Comparison of ENCODE assay signal across 9 mouse cellular contexts in the genomic region with DNA sequence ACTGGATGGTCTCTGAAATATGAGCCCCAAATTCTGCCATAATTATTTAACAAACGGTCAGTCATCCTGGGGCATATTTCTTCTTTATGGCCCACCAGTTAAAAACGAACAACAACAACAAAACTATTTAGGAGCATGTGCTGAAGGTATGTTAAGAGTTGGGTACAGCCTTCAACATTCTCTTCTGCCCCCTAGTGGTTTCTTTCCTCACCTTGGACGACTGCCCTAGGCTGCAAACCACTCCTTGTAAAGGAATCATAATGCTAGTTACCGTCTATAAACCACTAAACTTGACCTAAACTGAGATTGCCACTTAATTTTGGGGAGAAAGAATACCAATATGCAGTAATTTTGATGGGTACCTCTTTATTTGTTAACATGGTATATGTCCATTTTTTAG. TPM values are rescaled to one million over a fixed set of nuclear protein-coding genes. Genes with fewer than 3 reads are reported as not detected.
DNase-seq lines count a peak whose midpoint lies in the region; ATAC-seq lines count a peak whose summit lies in the region.
"Had no signal": no experiment of that assay in that cellular context is flagged by ENCODE, and none has a peak within 500 bp of the region (broad histone marks: within the 10 kb centered on the region; RNA-seq: fewer than 3 reads in every experiment).

No protein-coding gene starts in this region.

- DNase-seq in heart, postnatal 10 days = peak; percentile 12 to 34
- no peak for DNase-seq in midbrain, embryonic 10.5 days (ENCODE audit: low spot score)
- peak; percentile 77 for DNase-seq in embryonic facial prominence, embryonic 11.5 days (ENCODE audit: low spot score)
- no peak for DNase-seq in urinary bladder, postnatal 14 days (ENCODE audit: low spot score)
- DNase-seq in cerebellum, adult 18-20 months = no peak

- no peaks in the 10 kb centered on the region for H3K36me3 ChIP-seq in heart, embryonic 12.5 days
- no peaks in the 10 kb centered on the region for H3K36me3 ChIP-seq in midbrain, embryonic 15.5 days (replicated peaks)
- peaks cover 8% of the 10 kb centered on the region; the same call in 1 of the 2 replicates for H3K36me3 ChIP-seq in midbrain, embryonic 10.5 days
- no peaks in the 10 kb centered on the region for H3K36me3 ChIP-seq in embryonic facial prominence, embryonic 11.5 days (replicated peaks; ENCODE audit: control insufficient read depth, insufficient read depth, low read depth, low read length)
- H3K36me3 ChIP-seq: stomach, embryonic 15.5 days had no signal

- H3K9ac ChIP-seq in heart, embryonic 12.5 days = no peak overlapping the region
- no peak overlapping the region for H3K9ac ChIP-seq in midbrain, embryonic 15.5 days
- H3K9ac ChIP-seq in embryonic facial prominence, embryonic 11.5 days (replicated peaks; ENCODE audit: low read length) = no peak overlapping the region
- H3K9ac ChIP-seq: stomach, embryonic 15.5 days had no signal

- no peak overlapping the region for H3K4me3 ChIP-seq in heart, embryonic 12.5 days
- H3K4me3 ChIP-seq in midbrain, embryonic 15.5 days = no peak overlapping the region
- no peak overlapping the region for H3K4me3 ChIP-seq in midbrain, embryonic 10.5 days
- no peak overlapping the region for H3K4me3 ChIP-seq in embryonic facial prominence, embryonic 11.5 days (ENCODE audit: low read depth, low read length)

- H3K27me3 ChIP-seq in heart, embryonic 12.5 days (replicated peaks) = no peaks in the 10 kb centered on the region
- no peaks in the 10 kb centered on the region for H3K27me3 ChIP-seq in midbrain, embryonic 15.5 days (replicated peaks)
- no peaks in the 10 kb centered on the region for H3K27me3 ChIP-seq in midbrain, embryonic 10.5 days (ENCODE audit: low read depth, poor library complexity, severe bottlenecking)
- no peaks in the 10 kb centered on the region for H3K27me3 ChIP-seq in embryonic facial prominence, embryonic 11.5 days (ENCODE audit: control insufficient read depth, insufficient read depth, low read length)
- H3K27me3 ChIP-seq: stomach, embryonic 15.5 days had no signal

- H3K9me3 ChIP-seq in heart, embryonic 12.5 days (replicated peaks) = peaks cover 23% of the 10 kb centered on the region
- H3K9me3 ChIP-seq in midbrain, embryonic 15.5 days = no peaks in the 10 kb centered on the region
- peaks cover 43% of the 10 kb centered on the region for H3K9me3 ChIP-seq in midbrain, embryonic 10.5 days (replicated peaks)
- H3K9me3 ChIP-seq in embryonic facial prominence, embryonic 11.5 days (replicated peaks; ENCODE audit: control insufficient read depth, low read length) = no peaks in the 10 kb centered on the region
- H3K9me3 ChIP-seq: stomach, embryonic 15.5 days had no signal

- no peak for ATAC-seq in heart, embryonic 12.5 days (ENCODE audit: insufficient number of reproducible peaks, low FRiP score)
- ATAC-seq in midbrain, embryonic 15.5 days (replicated peaks) = no peak
- no peak for ATAC-seq in embryonic facial prominence, embryonic 11.5 days (replicated peaks; ENCODE audit: insufficient number of reproducible peaks, low FRiP score, low TSS enrichment, low read depth)

- 24% methylated on average over 4 of the region's 4 CpGs for WGBS in heart, embryonic 12.5 days
- 35% methylated on average over 4 of the region's 4 CpGs for whole genome bisulfite sequencing in midbrain, embryonic 15.5 days
- 31% methylated on average over 4 of the region's 4 CpGs for WGBS in midbrain, embryonic 10.5 days
- WGBS in embryonic facial prominence, embryonic 11.5 days = 40% methylated on average over 4 of the region's 4 CpGs

- H3K4me1 ChIP-seq in heart, embryonic 12.5 days (replicated peaks) = no peaks in the 10 kb centered on the region
- peaks cover 14% of the 10 kb centered on the region for H3K4me1 ChIP-seq in midbrain, embryonic 15.5 days
- peaks cover 26% of the 10 kb centered on the region for H3K4me1 ChIP-seq in midbrain, embryonic 10.5 days
- no peaks in the 10 kb centered on the region for H3K4me1 ChIP-seq in embryonic facial prominence, embryonic 11.5 days (ENCODE audit: control insufficient read depth, insufficient read depth, low read length)
- H3K4me1 ChIP-seq: stomach, embryonic 15.5 days had no signal

- H3K4me2 ChIP-seq in heart, embryonic 12.5 days = no peak overlapping the region
- peak overlapping the region; percentile 57; the same call in 1 of the 2 replicates for H3K4me2 ChIP-seq in midbrain, embryonic 15.5 days
- H3K4me2 ChIP-seq in embryonic facial prominence, embryonic 11.5 days (ENCODE audit: low read depth, low read length) = no peak overlapping the region

- intact Hi-C loops in heart, postnatal 10 days (cut with DNase I) = loop anchor here (2.0 kb wide), 1 partner anchor 149 kb away; no protein-coding TSS in a partner anchor

- no peak overlapping the region for H3K27ac ChIP-seq in heart, embryonic 12.5 days (ENCODE audit: poor library complexity, severe bottlenecking)
- no peak overlapping the region for H3K27ac ChIP-seq in midbrain, embryonic 15.5 days
- no peak overlapping the region for H3K27ac ChIP-seq in midbrain, embryonic 10.5 days (replicated peaks)
- no peak overlapping the region for H3K27ac ChIP-seq in embryonic facial prominence, embryonic 11.5 days (replicated peaks; ENCODE audit: low read depth, low read length)
- H3K27ac ChIP-seq: stomach, embryonic 15.5 days had no signal

RNA-seq across cellular contexts. Expression of gene Magel2, which starts 1.2 kb away (rescaled TPM):
- total RNA-seq in heart, postnatal 10 days (2021) = under 1 TPM; 0.14 to 0.15 TPM
- 0.46 and 0.49 TPM in 2 replicates for polyA plus RNA-seq in heart, embryonic 12.5 days (2016; fragmentation: Nextera tagmentation; extraction: Ambion mirVana)
- 21.6 and 24.9 TPM in 2 replicates for polyA plus RNA-seq in midbrain, embryonic 15.5 days (2015; fragmentation: Nextera tagmentation; extraction: Ambion mirVana)
- polyA plus RNA-seq in midbrain, embryonic 10.5 days (2016; fragmentation: Nextera tagmentation; extraction: Ambion mirVana) = 8.6 and 14.0 TPM in 2 replicates
- polyA plus RNA-seq in embryonic facial prominence, embryonic 11.5 days (2014; fragmentation: Nextera tagmentation; extraction: Ambion mirVana) = 8.6 and 8.8 TPM in 2 replicates
- polyA plus RNA-seq: large intestine, adult 2 months had no signal

RNA-seq across cellular contexts. Expression of gene Ndn, which starts 29.3 kb away (rescaled TPM):
- total RNA-seq in heart, postnatal 10 days (2021) = 10 to 100 TPM; 14.2 to 14.3 TPM
- polyA plus RNA-seq in heart, embryonic 12.5 days (2016; fragmentation: Nextera tagmentation; extraction: Ambion mirVana) = 63.0 and 64.3 TPM in 2 replicates
- 789 and 792 TPM in 2 replicates for polyA plus RNA-seq in midbrain, embryonic 15.5 days (2015; fragmentation: Nextera tagmentation; extraction: Ambion mirVana)
- 114 and 162 TPM in 2 replicates for polyA plus RNA-seq in midbrain, embryonic 10.5 days (2016; fragmentation: Nextera tagmentation; extraction: Ambion mirVana)
- polyA plus RNA-seq in embryonic facial prominence, embryonic 11.5 days (2014; fragmentation: Nextera tagmentation; extraction: Ambion mirVana) = 133 and 148 TPM in 2 replicates

RNA-seq across cellular contexts. Expression of gene Mkrn3, which starts 44.3 kb away (rescaled TPM):
- total RNA-seq in heart, postnatal 10 days (2021) = 1 to 10 TPM in 1 of 2 experiments, under 1 TPM in 1; 0.92 to 1.0 TPM
- polyA plus RNA-seq in heart, embryonic 12.5 days (2016; fragmentation: Nextera tagmentation; extraction: Ambion mirVana) = 2.7 and 3.4 TPM in 2 replicates
- 24.6 and 24.8 TPM in 2 replicates for polyA plus RNA-seq in midbrain, embryonic 15.5 days (2015; fragmentation: Nextera tagmentation; extraction: Ambion mirVana)
- polyA plus RNA-seq in midbrain, embryonic 10.5 days (2016; fragmentation: Nextera tagmentation; extraction: Ambion mirVana) = 18.4 and 21.2 TPM in 2 replicates
- polyA plus RNA-seq in embryonic facial prominence, embryonic 11.5 days (2014; fragmentation: Nextera tagmentation; extraction: Ambion mirVana) = 10.6 and 10.7 TPM in 2 replicates

Comparison
In these comparisons a context has a peak if more than half of its experiments do, and no peak if none do; other contexts are left out.
1. DNase-seq: peak in heart, postnatal 10 days (2 of 2) and embryonic facial prominence, embryonic 11.5 days (single experiment); none in midbrain, embryonic 10.5 days (single experiment), urinary bladder, postnatal 14 days (single experiment) and cerebellum, adult 18-20 months (0 of 2).